Comparison of ENCODE assay signal across 22 mouse cellular contexts in the genomic region with DNA sequence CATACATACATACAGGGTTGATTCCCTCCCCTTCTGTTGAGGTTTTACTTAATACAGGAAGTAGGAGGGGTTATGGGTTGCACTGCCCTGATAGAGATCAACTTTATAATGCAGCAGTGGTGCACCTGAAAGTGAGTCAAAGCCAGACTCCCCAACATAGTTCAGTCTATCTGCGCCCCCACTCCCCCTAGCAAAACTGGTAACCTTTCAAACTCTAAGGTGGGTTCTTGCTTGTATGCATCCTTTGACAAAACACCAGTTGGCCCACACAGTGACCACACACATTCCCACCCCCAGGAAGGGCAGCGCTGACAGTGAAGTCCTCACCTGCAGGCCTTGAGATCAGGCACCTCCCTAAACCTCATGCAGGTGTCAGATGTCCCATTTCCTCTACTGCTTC.
DNase-seq lines count a peak whose midpoint lies in the region; ATAC-seq and TF ChIP-seq lines count a peak whose summit lies in the region.
"Had no signal": no experiment of that assay in that cellular context is flagged by ENCODE, and none has a peak within 500 bp of the region (broad histone marks: within the 10 kb centered on the region; RNA-seq: fewer than 3 reads in every experiment).

No protein-coding gene starts in this region.

- 97% methylated on average over 2 of the region's 2 CpGs for WGBS in lung, postnatal 0 days
- 95% methylated on average over 2 of the region's 2 CpGs for WGBS in cerebellum, adult 2 months

- peak; percentile 45 for ATAC-seq in megakaryocyte, adult 5-6 weeks (ENCODE audit: poor library complexity, severe bottlenecking)
- ATAC-seq in lung, postnatal 0 days = no peak
- ATAC-seq: forebrain, embryonic 15.5 days had no signal

- no peak overlapping the region for H3K27ac ChIP-seq in lung, postnatal 0 days (ENCODE audit: low read length)
- no peak overlapping the region for H3K27ac ChIP-seq in cerebellum, adult 2 months (ENCODE audit: insufficient read depth, low read length)
- H3K27ac ChIP-seq: embryonic facial prominence, embryonic 12.5 days; forebrain, embryonic 15.5 days; midbrain, embryonic 10.5 days had no signal

- no peak overlapping the region for H3K4me2 ChIP-seq in lung, postnatal 0 days (replicated peaks; ENCODE audit: low read depth, low read length)
- H3K4me2 ChIP-seq: embryonic facial prominence, embryonic 12.5 days; forebrain, embryonic 15.5 days; heart, embryonic 15.5 days; liver, embryonic 11.5 days had no signal

- no peaks in the 10 kb centered on the region for H3K36me3 ChIP-seq in lung, postnatal 0 days (ENCODE audit: insufficient read depth, low read length)
- H3K36me3 ChIP-seq: embryonic facial prominence, embryonic 12.5 days; forebrain, embryonic 15.5 days; heart, embryonic 15.5 days; midbrain, embryonic 10.5 days had no signal

- DNase-seq in CD4-positive helper T cell, adult 2 months (ENCODE audit: low read depth, low spot score) = peak; percentile 88
- peak; percentile 46 to 57 for DNase-seq in CD8-positive naive resting alpha-beta T cell, adult 2 months (ENCODE audit: low read depth in 2 of 2, low spot score in 2 of 2)
- peak; percentile 56 for DNase-seq in thymus, postnatal 25 days
- DNase-seq in layer of hippocampus, postnatal 14 days (ENCODE audit: low spot score in 2 of 2) = no peak
- no peak for DNase-seq in lung, postnatal 0 days (ENCODE audit: low spot score)
- DNase-seq in cerebellum, adult 2 months = no peak
- DNase-seq: adrenal gland, adult 2 months; cerebellum, adult 9-10 months; gastrocnemius, postnatal 14 days; heart, adult 2 months; kidney, adult 8-10 months; kidney, postnatal 25 days; lung, adult 2 months; lung, postnatal 36 days; right cerebral cortex, postnatal 25 days had no signal

- TF ChIP-seq EP300 in lung, postnatal 0 days (IDR thresholded peaks at IDR 0.05) = no peak

- no peaks in the 10 kb centered on the region for H3K4me1 ChIP-seq in lung, postnatal 0 days (ENCODE audit: insufficient read depth, low read depth, low read length)
- H3K4me1 ChIP-seq in cerebellum, adult 2 months (ENCODE audit: control insufficient read depth, insufficient read depth, low read length) = no peaks in the 10 kb centered on the region
- H3K4me1 ChIP-seq: embryonic facial prominence, embryonic 12.5 days; midbrain, embryonic 10.5 days had no signal

- no peak overlapping the region for H3K9ac ChIP-seq in lung, postnatal 0 days (replicated peaks; ENCODE audit: low read depth)
- H3K9ac ChIP-seq: embryonic facial prominence, embryonic 12.5 days; forebrain, embryonic 15.5 days; heart, embryonic 15.5 days had no signal

- no peaks in the 10 kb centered on the region for H3K9me3 ChIP-seq in lung, postnatal 0 days (ENCODE audit: low read length)
- H3K9me3 ChIP-seq: forebrain, embryonic 15.5 days; heart, embryonic 15.5 days; midbrain, embryonic 10.5 days had no signal

- H3K27me3 ChIP-seq in lung, postnatal 0 days (replicated peaks; ENCODE audit: insufficient read depth, low read length) = no peaks in the 10 kb centered on the region
- no peaks in the 10 kb centered on the region for H3K27me3 ChIP-seq in cerebellum, adult 2 months (ENCODE audit: control insufficient read depth, insufficient read depth, low read length)
- H3K27me3 ChIP-seq: embryonic facial prominence, embryonic 12.5 days; forebrain, embryonic 15.5 days; heart, embryonic 15.5 days had no signal

- TF ChIP-seq CTCF in lung, postnatal 0 days (IDR thresholded peaks at IDR 0.05) = no peak
- TF ChIP-seq CTCF in cerebellum, adult 2 months (IDR thresholded peaks at IDR 0.05; ENCODE audit: borderline replicate concordance, insufficient read depth, low read depth, low read length) = no peak

- H3K4me3 ChIP-seq in lung, postnatal 0 days (ENCODE audit: low read depth, low read length) = no peak overlapping the region
- no peak overlapping the region for H3K4me3 ChIP-seq in cerebellum, adult 2 months (replicated peaks; ENCODE audit: insufficient read depth, low read depth, low read length)
- H3K4me3 ChIP-seq: embryonic facial prominence, embryonic 12.5 days; erythroblast, embryonic 14.5 days; forebrain, embryonic 15.5 days; heart, adult 2 months; heart, embryonic 15.5 days; midbrain, embryonic 10.5 days had no signal

- no peak for TF ChIP-seq POLR2A in cerebellum, adult 2 months (IDR thresholded peaks at IDR 0.05; ENCODE audit: borderline replicate concordance, insufficient read depth, low read length)

Comparison
In these comparisons a context has a peak if more than half of its experiments do, and no peak if none do; other contexts are left out.
1. DNase-seq: peak in CD4-positive helper T cell, adult 2 months (single experiment), CD8-positive naive resting alpha-beta T cell, adult 2 months (2 of 2) and thymus, postnatal 25 days (single experiment); none in layer of hippocampus, postnatal 14 days (0 of 2), lung, postnatal 0 days (single experiment) and cerebellum, adult 2 months (0 of 2).